Mouse (Mus musculus): ENCODE measurements at regions not wholly inside any gene's neighbourhood (a gene's known extent, or its start where the extent isn't known, plus 50 kb on each side); places are given as distances from the start of the nearest gene placed in this dataset.

- no peak for TF ChIP-seq POLR2A (IDR thresholded peaks at IDR 0.05; ENCODE audit: borderline replicate concordance, extremely low read depth, low read depth, low read length)
- TF ChIP-seq CTCF (IDR thresholded peaks at IDR 0.05; ENCODE audit: insufficient read depth, low read length) = no peak
Measured at GRCm38 (mm10) chr1:159160035-159160960, 71.8 kb upstream of the Cop1 start.

Data from lung, adult 2 months (tissue).